Mouse (Mus musculus): ENCODE measurements around the gene Toe1.
A peak's percentile ranks its signal among the peaks of the same experiment; 100 is the strongest.
"Not testable (repeated sequence)": the region's sequence is repeated elsewhere in the genome, so short reads cannot be mapped to it uniquely, and the experiment has no call there.

The Toe1 gene

GRCm38 (mm10) chr4:116807197-116808129 lies at the start of gene Toe1, which contains the start of gene Mutyh:
Toe1 (minus strand) TSS chr4:116807640.
Mutyh (plus strand) TSS chr4:116807723.
- peak; percentile 90 to 91 for DNase-seq (ENCODE audit: low spot score in 2 of 2)

- DNase-seq (ENCODE audit: low spot score in 2 of 2) = no peak
These were observed 49.8 kb upstream of the Toe1 start for GRCm38 (mm10) chr4:116857203-116857602.

- DNase-seq (ENCODE audit: low spot score in 2 of 2) = no peak
These were observed 46.8 kb upstream of the Toe1 start for GRCm38 (mm10) chr4:116854286-116854685.

- no peak for DNase-seq (ENCODE audit: low spot score in 2 of 2)
These were observed 42.5 kb upstream of the Toe1 start for GRCm38 (mm10) chr4:116849901-116850300.

GRCm38 (mm10) chr4:116844324-116844723 lies 36.9 kb upstream of the Toe1 start:
- no peak for DNase-seq (ENCODE audit: low spot score in 2 of 2)

GRCm38 (mm10) chr4:116840841-116841240 lies 33.4 kb upstream of the Toe1 start:
- no peak for DNase-seq (ENCODE audit: low spot score in 2 of 2)

GRCm38 (mm10) chr4:116840096-116840495 lies 32.7 kb upstream of the Toe1 start:
- DNase-seq (ENCODE audit: low spot score in 2 of 2) = not testable (repeated sequence)

- DNase-seq (ENCODE audit: low spot score in 2 of 2) = no peak
These were observed 31.6 kb upstream of the Toe1 start for GRCm38 (mm10) chr4:116838999-116839398.

GRCm38 (mm10) chr4:116830070-116830368 lies 22.6 kb upstream of the Toe1 start:
- no peak for DNase-seq (ENCODE audit: low spot score in 2 of 2)

- DNase-seq (ENCODE audit: low spot score in 2 of 2) = no peak
These were observed 22.1 kb upstream of the Toe1 start for GRCm38 (mm10) chr4:116829364-116830069.

GRCm38 (mm10) chr4:116827819-116828218 lies 20.4 kb upstream of the Toe1 start:
- peak; percentile 24 to 43 for DNase-seq (ENCODE audit: low spot score in 2 of 2)

GRCm38 (mm10) chr4:116824541-116825004 lies 17.1 kb upstream of the Toe1 start:
- DNase-seq (ENCODE audit: low spot score in 2 of 2) = peak; percentile 54 to 58

GRCm38 (mm10) chr4:116821694-116822016 lies 14.2 kb upstream of the Toe1 start, which contains the start of gene Hpdl:
Hpdl (minus strand) TSS chr4:116821707.
- DNase-seq (ENCODE audit: low spot score in 2 of 2) = no peak

- peak; percentile 21 to 26 for DNase-seq (ENCODE audit: low spot score in 2 of 2)
These were observed 13.7 kb upstream of the Toe1 start for GRCm38 (mm10) chr4:116820902-116821693.

- DNase-seq (ENCODE audit: low spot score in 2 of 2) = no peak
These were observed 12.8 kb upstream of the Toe1 start for GRCm38 (mm10) chr4:116819968-116820901.

GRCm38 (mm10) chr4:116817486-116817885 lies 10.0 kb upstream of the Toe1 start:
- no peak for DNase-seq (ENCODE audit: low spot score in 2 of 2)

- DNase-seq (ENCODE audit: low spot score in 2 of 2) = no peak
These were observed 7.8 kb upstream of the Toe1 start for GRCm38 (mm10) chr4:116815276-116815675.

- DNase-seq (ENCODE audit: low spot score in 2 of 2) = no peak
These were observed 3.6 kb upstream of the Toe1 start for GRCm38 (mm10) chr4:116811012-116811411.

GRCm38 (mm10) chr4:116799901-116800300 lies 7.5 kb downstream of the Toe1 start:
- DNase-seq (ENCODE audit: low spot score in 2 of 2) = no peak

- no peak for DNase-seq (ENCODE audit: low spot score in 2 of 2)
These were observed 10.9 kb downstream of the Toe1 start for GRCm38 (mm10) chr4:116796442-116797110.

Measured in natural killer cell, adult 2 months (primary cell).